Mouse (Mus musculus) olfactory bulb, adult 2 months (tissue): ENCODE results near the gene Vps33a.

Experiments used
- CTCF ChIP-seq: fragments of 200-500 bp; IDR thresholded peaks from 2 replicates; pipeline ENCODE4 v1.5.1; 2012; ENCODE audit warnings: low read depth, mild to moderate bottlenecking, low read length, moderate library complexity; ENCODE audit not compliant: insufficient read depth
- POLR2A ChIP-seq: fragments of 200-500 bp; IDR thresholded peaks from 2 replicates; pipeline ENCODE4 v1.6.1; 2012; ENCODE audit warnings: mild to moderate bottlenecking, low read depth, low read length, moderate library complexity; ENCODE audit not compliant: insufficient read depth

DNA sequence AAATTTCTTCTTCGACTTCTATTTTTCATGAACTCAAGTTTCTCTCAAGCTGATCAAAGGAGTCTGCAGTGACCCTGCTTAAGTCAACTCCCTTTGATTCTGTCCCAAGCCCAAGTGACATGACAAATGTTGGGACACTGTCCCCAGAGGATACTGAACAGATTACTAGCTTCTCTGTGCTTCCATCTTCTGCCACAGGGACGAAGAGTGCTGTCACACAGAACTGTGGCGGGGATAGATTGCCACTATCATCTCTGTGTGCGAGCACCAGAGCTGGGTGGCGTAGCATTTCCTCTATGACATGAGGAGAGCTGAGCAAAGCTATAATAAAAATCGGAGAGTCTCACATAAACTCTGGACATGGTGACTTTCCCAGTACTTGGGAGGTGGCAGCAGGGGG is 29.3 kb upstream of the Vps33a start:
- TF ChIP-seq CTCF (no peak), POLR2A (no peak)
